Mouse (Mus musculus) small intestine, adult 2 months (tissue): ENCODE results near the gene Zbed4.

Source experiments
- CTCF ChIP-seq: fragments of 200-500 bp; IDR thresholded peaks from 2 replicates; pipeline ENCODE4 v1.5.1; 2012; ENCODE audit warnings: low read depth, mild to moderate bottlenecking, control low read depth, inconsistent platforms, low read length, moderate library complexity, mixed read lengths; ENCODE audit not compliant: insufficient replicate concordance, insufficient read length; ENCODE audit errors: extremely low read depth
- POLR2A ChIP-seq: fragments of 200-500 bp; IDR thresholded peaks from 2 replicates; pipeline ENCODE4 v1.6.1; 2012; ENCODE audit warnings: low read depth, mild to moderate bottlenecking, control low read depth, inconsistent platforms, low read length, moderate library complexity

DNA sequence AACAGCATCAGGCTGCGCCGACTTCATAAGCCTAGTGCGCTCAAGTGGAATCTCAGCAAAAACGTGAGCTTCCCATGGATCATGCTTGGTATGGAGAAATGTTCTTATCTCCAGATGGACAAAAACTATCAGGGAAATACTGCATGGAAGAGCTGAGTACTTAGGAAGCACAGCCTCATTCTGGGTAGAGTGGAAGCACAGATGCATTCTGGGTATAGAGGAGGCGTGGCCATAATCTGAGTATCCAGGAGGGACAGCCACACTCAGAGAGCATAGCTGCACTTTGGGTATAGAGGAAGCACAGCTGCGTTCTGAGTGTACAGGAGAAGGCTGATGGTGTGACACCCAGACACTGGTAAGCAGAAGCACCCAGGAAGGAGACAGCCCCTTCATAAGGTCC lies 50.9 kb downstream of the Zbed4 start:
- no peak for TF ChIP-seq POLR2A
- no peak for TF ChIP-seq CTCF
